Mouse (Mus musculus) heart, postnatal 0 days (tissue): ENCODE data around the gene Mdc1.

Experiments
- CTCF ChIP-seq: IDR thresholded peaks from 2 replicates; pipeline ENCODE4 v1.5.1; 2016; ENCODE audit warnings: antibody characterized with exemption, control low read depth, low read depth
- EP300 ChIP-seq: IDR thresholded peaks from 2 replicates; pipeline ENCODE4 v1.6.1; 2016; ENCODE audit warnings: antibody characterized with exemption, low read depth

- no peak for TF ChIP-seq CTCF
- 0 out of 2 replicates have a peak, but pooled peaks have one; percentile 26 for TF ChIP-seq EP300
Observed at GRCm38 (mm10) chr17:35835424-35836140, 5.7 kb upstream of the Mdc1 start.
